Mouse (Mus musculus): ENCODE data around the gene Lars2.

The Lars2 gene

GRCm38 (mm10) chr9:123509638-123510604 lies 143.2 kb downstream of the Lars2 start:
- DNase-seq = no peak

- DNase-seq = no peak
These were observed 144.2 kb downstream of the Lars2 start for GRCm38 (mm10) chr9:123510926-123511325.
